9 mouse cellular contexts compared by ENCODE assay signal in the genomic region with DNA sequence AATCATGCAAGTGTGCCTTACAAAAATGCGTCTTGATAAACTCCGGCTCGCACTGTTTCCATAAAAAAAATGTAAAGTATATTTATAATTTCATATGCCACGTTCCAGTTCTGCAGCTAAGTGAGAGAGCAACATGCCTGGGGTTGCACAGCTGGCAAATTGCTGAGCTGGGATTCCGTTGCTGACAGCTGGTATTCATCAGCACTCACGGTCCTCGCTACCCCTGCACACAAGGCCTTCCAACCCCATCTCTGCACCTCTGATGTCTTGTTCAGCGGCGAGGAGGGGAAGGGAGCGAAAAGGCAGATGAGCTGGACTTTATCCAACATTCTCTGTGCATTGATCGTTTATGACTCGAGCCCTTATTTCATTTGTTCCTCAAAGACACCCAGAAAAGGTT.
A peak's percentile ranks its signal among the peaks of the same experiment; 100 is the strongest.
DNase-seq lines count a peak whose midpoint lies in the region.
"Had no signal": no experiment of that assay in that cellular context is flagged by ENCODE, and none has a peak within 500 bp of the region (broad histone marks: within the 10 kb centered on the region; RNA-seq: fewer than 3 reads in every experiment).

No protein-coding gene starts in this region.

- intact Hi-C loops in left cerebral cortex, postnatal 10 days (cut with DNase I): no loop called here
- intact Hi-C loops in gastrocnemius, postnatal 14 days (cut with DNase I; ENCODE audit: low total_unique reads): no loop called here

- peak; percentile 14 to 39 for DNase-seq in kidney, postnatal 4 days
- DNase-seq in kidney, adult 8-10 months: no peak
- peak; percentile 17 for DNase-seq in embryo, embryonic 11.5 days (ENCODE audit: low read depth, low spot score)
- peak; percentile 48 for DNase-seq in forelimb bud, embryonic 11.5 days (ENCODE audit: low read depth, low spot score)
- peak; percentile 28 for DNase-seq in lung, postnatal 14 days
- DNase-seq in left cerebral cortex, postnatal 10 days (ENCODE audit: extremely low spot score in 1 of 2, low spot score in 2 of 2): no peak
- no peak for DNase-seq in Muller cell, postnatal 12 days (ENCODE audit: inconsistent ontology term)
- DNase-seq in gastrocnemius, postnatal 14 days: no peak
- DNase-seq: cerebellum, adult 18-20 months had no signal

Comparison
In these comparisons a context has a peak if more than half of its experiments do, and no peak if none do; other contexts are left out.
1. DNase-seq: peak in kidney, postnatal 4 days (2 of 2), embryo, embryonic 11.5 days (single experiment), forelimb bud, embryonic 11.5 days (single experiment) and lung, postnatal 14 days (single experiment); none in kidney, adult 8-10 months (0 of 2), left cerebral cortex, postnatal 10 days (0 of 2), Muller cell, postnatal 12 days (single experiment) and gastrocnemius, postnatal 14 days (single experiment).